Mouse (Mus musculus): ENCODE data around the gene Rbm8a2. TPM values are rescaled to one million over a fixed set of nuclear protein-coding genes. Genes with fewer than 3 reads are reported as not detected.
A peak's percentile ranks its signal among the peaks of the same experiment; 100 is the strongest.

Gene Rbm8a2
- polyA plus RNA-seq, 1 experiment from 2014 or later = 0.51 TPM

DNA sequence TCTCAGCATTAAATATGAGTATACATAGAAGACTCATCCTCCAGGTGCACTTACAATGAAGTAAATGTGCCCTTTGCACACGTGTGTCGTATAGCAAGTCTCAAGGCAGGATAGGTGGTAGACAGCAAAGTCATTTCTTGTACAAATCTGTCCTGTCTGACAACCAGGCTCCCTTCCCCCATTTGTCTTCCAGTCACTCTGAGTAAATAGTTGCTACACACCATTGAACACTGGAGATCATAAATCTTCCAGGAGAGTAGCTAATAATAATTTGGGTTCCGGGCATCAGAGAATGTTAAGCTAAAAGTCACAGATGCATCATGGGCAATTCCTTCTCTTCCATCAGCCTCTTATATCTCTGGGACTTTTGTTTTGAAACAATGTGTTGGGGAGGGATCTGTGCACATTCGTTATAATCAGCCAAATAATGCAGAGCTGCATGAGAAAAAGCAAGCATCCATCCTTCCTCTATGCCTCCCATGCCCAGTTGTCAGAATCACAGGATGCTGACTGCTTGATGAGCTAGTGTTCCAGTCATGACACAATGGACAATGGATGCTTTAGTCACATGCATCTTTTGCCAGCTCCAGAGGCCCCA, 32.1 kb downstream of the Rbm8a2 start:
- H3K4me3 ChIP-seq (ENCODE audit: low read depth, low read length) = no peak overlapping the region
- H3K27ac ChIP-seq (ENCODE audit: low read depth, low read length) = no peak overlapping the region
- DNase-seq (ENCODE audit: low spot score) (no peak), ATAC-seq (no peak)
- no peak overlapping the region for H3K4me2 ChIP-seq (ENCODE audit: low read length)
- no peaks in the 10 kb centered on the region for H3K36me3 ChIP-seq (ENCODE audit: control insufficient read depth, insufficient read depth, low read length)
- H3K27me3 ChIP-seq (replicated peaks; ENCODE audit: control insufficient read depth, insufficient read depth, low read length) = no peaks in the 10 kb centered on the region
- H3K4me1 ChIP-seq (ENCODE audit: control insufficient read depth, insufficient read depth, low read length) = no peaks in the 10 kb centered on the region
- WGBS = 74% methylated on average over 4 of the region's 4 CpGs
- H3K9me3 ChIP-seq (replicated peaks; ENCODE audit: control insufficient read depth, low read length) = no peaks in the 10 kb centered on the region
- no peak overlapping the region for H3K9ac ChIP-seq (ENCODE audit: low read length)

DNA sequence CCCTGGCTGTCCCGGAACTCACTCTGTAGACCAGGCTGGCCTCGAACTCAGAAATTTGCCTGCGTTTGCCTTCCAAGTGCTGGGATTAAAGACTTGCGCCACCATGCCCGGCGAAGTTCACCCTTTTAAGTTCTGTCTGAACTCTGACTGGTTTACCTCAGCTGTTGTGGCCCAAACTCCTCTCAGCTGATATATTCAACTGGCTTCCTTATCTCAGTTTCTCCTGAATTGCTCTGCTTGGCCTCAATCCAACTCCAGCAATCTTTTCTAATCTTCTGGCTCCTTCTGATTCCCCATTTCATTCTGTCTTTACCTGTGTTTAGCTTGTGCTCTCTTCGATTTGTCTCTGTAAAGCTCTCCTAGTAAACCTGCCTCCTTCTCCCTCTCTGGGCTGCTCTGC, 35.7 kb downstream of the Rbm8a2 start:
- no peaks in the 10 kb centered on the region for H3K27me3 ChIP-seq (replicated peaks; ENCODE audit: control insufficient read depth, insufficient read depth, low read length)
- ATAC-seq (no peak), DNase-seq (ENCODE audit: low spot score) (no peak)
- WGBS = 92% methylated on average over 7 of the region's 7 CpGs
- H3K4me2 ChIP-seq (ENCODE audit: low read length) = no peak overlapping the region
- H3K9me3 ChIP-seq (replicated peaks; ENCODE audit: control insufficient read depth, low read length) = no peaks in the 10 kb centered on the region
- no peak overlapping the region for H3K9ac ChIP-seq (ENCODE audit: low read length)
- no peak overlapping the region for H3K4me3 ChIP-seq (ENCODE audit: low read depth, low read length)
- no peaks in the 10 kb centered on the region for H3K36me3 ChIP-seq (ENCODE audit: control insufficient read depth, insufficient read depth, low read length)
- no peak overlapping the region for H3K27ac ChIP-seq (ENCODE audit: low read depth, low read length)
- no peaks in the 10 kb centered on the region for H3K4me1 ChIP-seq (ENCODE audit: control insufficient read depth, insufficient read depth, low read length)

DNA sequence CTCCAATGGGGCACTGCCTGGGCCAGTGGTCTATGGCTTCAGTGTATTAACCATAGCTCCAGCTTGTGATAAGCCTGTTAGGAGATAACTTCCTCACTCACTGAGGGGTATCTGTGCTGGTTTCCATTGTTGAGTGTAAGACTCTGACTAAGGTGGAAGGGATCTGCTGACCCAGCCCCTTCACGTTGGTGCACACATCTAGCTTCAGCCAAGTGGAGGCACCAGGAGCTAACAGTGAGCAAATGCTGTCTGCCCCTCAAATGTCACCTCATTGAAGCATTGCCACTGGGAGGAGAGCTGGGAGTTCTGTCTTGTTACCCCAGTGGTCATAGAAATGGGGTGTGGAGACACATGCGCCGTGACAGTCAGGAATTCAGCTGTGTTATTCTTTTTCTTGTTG, 40.2 kb downstream of the Rbm8a2 start:
- Histone ChIP-seq H3K27ac (ENCODE audit: low read depth, low read length) (no peak overlapping the region), H3K36me3 (ENCODE audit: control insufficient read depth, insufficient read depth, low read length) (no peaks in the 10 kb centered on the region), H3K9ac (ENCODE audit: low read length) (no peak overlapping the region), H3K4me3 (ENCODE audit: low read depth, low read length) (no peak overlapping the region), H3K27me3 (replicated peaks; ENCODE audit: control insufficient read depth, insufficient read depth, low read length) (no peaks in the 10 kb centered on the region), H3K9me3 (replicated peaks; ENCODE audit: control insufficient read depth, low read length) (no peaks in the 10 kb centered on the region), H3K4me2 (ENCODE audit: low read length) (no peak overlapping the region), H3K4me1 (ENCODE audit: control insufficient read depth, insufficient read depth, low read length) (no peaks in the 10 kb centered on the region)
- ATAC-seq (no peak), DNase-seq (ENCODE audit: low spot score) (no peak)
- 78% methylated on average over 3 of the region's 3 CpGs for WGBS

DNA sequence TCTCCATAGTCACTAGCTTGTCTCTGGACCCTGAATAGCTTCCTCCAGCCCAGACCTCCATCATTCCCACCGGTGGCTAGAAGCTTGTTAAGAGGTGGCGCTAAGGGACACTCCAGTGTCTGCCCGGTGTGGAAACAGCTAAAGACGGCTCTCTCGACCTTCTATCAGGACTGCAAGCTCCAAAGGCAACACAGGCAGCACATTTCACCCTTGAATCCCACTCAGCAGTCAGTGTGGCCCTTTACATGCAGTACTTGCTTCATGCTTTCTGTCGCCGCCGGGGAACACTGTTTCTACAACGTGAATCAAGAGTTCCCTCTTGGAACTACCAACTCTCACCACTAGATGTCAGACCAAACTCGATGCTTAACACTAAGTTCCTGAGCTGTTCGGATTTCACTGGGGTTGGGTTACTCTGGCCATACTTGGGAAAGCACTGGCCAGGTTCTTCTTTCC, 42.6 kb downstream of the Rbm8a2 start:
- H3K4me1 ChIP-seq (ENCODE audit: control insufficient read depth, insufficient read depth, low read length) = no peaks in the 10 kb centered on the region
- no peaks in the 10 kb centered on the region for H3K27me3 ChIP-seq (replicated peaks; ENCODE audit: control insufficient read depth, insufficient read depth, low read length)
- H3K4me3 ChIP-seq (ENCODE audit: low read depth, low read length) = no peak overlapping the region
- 15% methylated on average over 11 of the region's 11 CpGs for WGBS
- DNase-seq (ENCODE audit: low spot score) (peak; percentile 95), ATAC-seq (peak; percentile 88)
- 0 out of 2 replicates have a peak overlapping the region, but pooled peaks have one; percentile 43 for H3K9ac ChIP-seq (ENCODE audit: low read length)
- H3K9me3 ChIP-seq (replicated peaks; ENCODE audit: control insufficient read depth, low read length) = no peaks in the 10 kb centered on the region
- no peaks in the 10 kb centered on the region for H3K36me3 ChIP-seq (ENCODE audit: control insufficient read depth, insufficient read depth, low read length)
- H3K4me2 ChIP-seq (ENCODE audit: low read length) = peak overlapping the region; percentile 40
- no peak overlapping the region for H3K27ac ChIP-seq (ENCODE audit: low read depth, low read length)

DNA sequence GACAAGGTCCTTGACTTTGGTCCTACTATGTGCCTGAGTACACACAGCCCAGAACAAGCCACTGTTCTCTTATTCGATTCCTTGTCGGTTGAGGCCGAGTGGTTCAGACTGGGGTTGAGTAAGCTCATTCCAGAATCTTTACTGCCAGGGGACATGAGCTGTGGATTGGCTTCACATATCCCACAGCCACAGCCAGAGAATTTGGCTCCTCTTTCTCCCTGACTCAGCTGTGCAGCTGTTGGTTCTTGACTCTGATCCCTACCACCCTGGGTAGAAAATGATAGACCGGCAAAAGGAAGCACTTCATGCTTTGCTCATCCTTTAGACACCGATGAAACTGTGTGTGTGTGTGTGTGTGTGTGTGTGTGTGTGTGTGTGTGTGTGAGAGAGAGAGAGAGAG, 47.5 kb downstream of the Rbm8a2 start:
- Histone ChIP-seq H3K27me3 (replicated peaks; ENCODE audit: control insufficient read depth, insufficient read depth, low read length) (no peaks in the 10 kb centered on the region), H3K4me2 (ENCODE audit: low read length) (no peak overlapping the region), H3K36me3 (ENCODE audit: control insufficient read depth, insufficient read depth, low read length) (no peaks in the 10 kb centered on the region), H3K9me3 (replicated peaks; ENCODE audit: control insufficient read depth, low read length) (no peaks in the 10 kb centered on the region), H3K9ac (ENCODE audit: low read length) (no peak overlapping the region), H3K4me1 (ENCODE audit: control insufficient read depth, insufficient read depth, low read length) (no peaks in the 10 kb centered on the region), H3K27ac (ENCODE audit: low read depth, low read length) (no peak overlapping the region), H3K4me3 (ENCODE audit: low read depth, low read length) (no peak overlapping the region)
- 93% methylated on average over 5 of the region's 5 CpGs for WGBS
- ATAC-seq (no peak), DNase-seq (ENCODE audit: low spot score) (no peak)

Other genes with a start within 250 kb of the Rbm8a2 start
- gene Exo1, start 98.5 kb downstream of the Rbm8a2 start, polyA plus RNA-seq (2014; fragmentation: Nextera tagmentation; extraction: Ambion mirVana) = 28.1 and 28.8 TPM in 2 replicates
- gene Gm38100, start 58.8 kb downstream of the Rbm8a2 start, polyA plus RNA-seq (2014; fragmentation: Nextera tagmentation; extraction: Ambion mirVana) = not detected in 2 replicates